Mouse (Mus musculus) cerebellum, adult 2 months (tissue): Measurements from ENCODE around the gene Gpn1.

ENCODE experiments used
- CTCF ChIP-seq: fragments of 200-500 bp; IDR thresholded peaks from 2 replicates; pipeline ENCODE4 v1.5.1; 2011; ENCODE audit warnings: low read depth, mild to moderate bottlenecking, control low read depth, low read length, moderate library complexity, borderline replicate concordance; ENCODE audit not compliant: insufficient read depth
- POLR2A ChIP-seq: fragments of 200-500 bp; IDR thresholded peaks from 2 replicates; pipeline ENCODE4 v1.6.1; 2011; ENCODE audit warnings: low read length, control low read depth, borderline replicate concordance; ENCODE audit not compliant: insufficient read depth

- TF ChIP-seq POLR2A (no peak), CTCF (no peak)
Observed at GRCm38 (mm10) chr5:31559401-31559800, 64.9 kb downstream of the Gpn1 start.
